Mouse (Mus musculus) adrenal gland, postnatal 10 days (tissue): ENCODE results near the gene Sfxn5. TPM values are rescaled to one million over a fixed set of nuclear protein-coding genes. Genes with fewer than 3 reads are reported as not detected.

ENCODE experiments used
- DNase-seq: peaks from one replicate; pipeline ENCODE4 v3.0.0; 2021; ENCODE audit warnings: mixed read lengths
- total RNA-seq, 2 experiments: library from RNA; stranded (reverse); gene quantifications; 2 replicates each; pipeline ENCODE4 v1.2.3; 2021

The Sfxn5 gene
- total RNA-seq, 2 experiments from 2014 or later, result 21.5 to 23.1 TPM

DNA sequence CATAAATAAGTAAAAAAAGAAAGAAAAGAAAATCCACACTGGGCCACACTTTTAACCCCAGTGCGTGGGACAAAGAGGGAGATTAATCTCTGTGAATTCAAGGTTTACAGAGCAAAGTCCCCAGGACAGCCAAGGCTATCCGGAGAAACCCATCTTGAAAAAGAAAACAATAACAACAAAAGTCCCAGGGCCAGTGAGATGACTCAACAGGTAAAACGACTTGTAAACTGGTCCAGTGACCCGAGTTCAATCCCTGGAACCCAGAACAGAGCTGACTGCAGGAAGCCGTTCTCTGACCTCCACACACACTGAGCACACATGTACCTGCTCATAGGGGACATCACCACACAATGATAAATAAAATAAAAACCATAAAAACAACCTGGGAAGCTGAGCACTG, 31.2 kb upstream of the Sfxn5 start:
- DNase-seq, result no peak

GRCm38 (mm10) chr6:85363906-85364260, 30.7 kb upstream of the Sfxn5 start:
- DNase-seq, result peak; percentile 43

DNA sequence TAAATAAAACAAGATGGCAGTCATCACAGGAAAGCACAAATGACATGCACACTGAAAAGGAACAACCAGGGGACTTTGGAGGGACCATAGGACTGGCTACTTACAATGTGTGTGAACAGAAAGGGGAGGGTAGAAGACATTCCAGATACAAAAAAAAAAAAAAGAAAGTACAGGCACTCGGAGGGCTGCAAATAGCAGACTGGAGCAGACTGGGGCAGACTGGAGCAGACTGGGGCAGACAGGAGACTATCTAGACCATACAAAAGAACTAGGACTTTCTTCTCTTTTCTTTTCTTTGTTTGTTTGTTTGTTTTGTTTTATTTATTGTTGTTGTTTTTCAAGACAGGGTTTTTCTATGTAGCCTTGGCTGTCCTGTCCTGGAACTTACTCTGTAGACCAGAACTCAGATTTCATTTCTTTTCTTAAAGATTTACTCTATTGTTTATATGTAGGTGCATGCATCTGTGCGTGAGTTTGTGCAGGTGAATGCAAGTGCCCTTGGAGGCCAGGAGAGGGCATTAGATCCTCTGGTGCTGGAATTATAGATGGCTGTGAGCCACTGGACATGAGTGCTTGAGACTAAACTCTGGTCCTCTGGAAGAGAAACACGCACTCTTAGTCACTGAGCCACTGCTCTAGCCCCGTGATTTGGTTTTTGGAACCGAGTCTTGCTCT, 30.1 kb upstream of the Sfxn5 start:
- DNase-seq, result no peak

- no peak for DNase-seq
These were observed 29.4 kb upstream of the Sfxn5 start for GRCm38 (mm10) chr6:85362610-85363009.

GRCm38 (mm10) chr6:85360311-85360710, 27.1 kb upstream of the Sfxn5 start:
- DNase-seq, result no peak

DNA sequence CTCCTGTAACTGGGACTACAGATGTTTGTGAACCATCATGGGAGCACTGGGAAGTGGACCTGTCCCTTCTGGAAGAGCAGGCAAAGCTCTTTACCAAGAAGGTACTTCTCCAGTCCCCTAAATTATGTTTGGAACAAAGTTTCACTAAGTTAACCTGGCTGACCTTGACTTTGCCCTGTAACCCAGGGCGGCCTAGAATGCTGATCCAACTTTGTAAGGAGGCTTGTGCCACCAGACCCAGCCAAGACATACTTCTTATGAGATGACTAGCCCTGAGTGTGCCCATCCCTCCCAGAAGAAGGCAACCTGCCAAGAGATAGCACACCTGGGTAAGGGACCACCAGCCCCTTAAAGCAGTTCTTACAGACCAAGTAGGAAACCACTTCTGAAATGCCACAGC, 25.7 kb upstream of the Sfxn5 start:
- no peak for DNase-seq

- DNase-seq, result no peak
These were observed 23.7 kb upstream of the Sfxn5 start for GRCm38 (mm10) chr6:85356682-85357465.

GRCm38 (mm10) chr6:85355753-85356152, 22.5 kb upstream of the Sfxn5 start:
- no peak for DNase-seq

DNA sequence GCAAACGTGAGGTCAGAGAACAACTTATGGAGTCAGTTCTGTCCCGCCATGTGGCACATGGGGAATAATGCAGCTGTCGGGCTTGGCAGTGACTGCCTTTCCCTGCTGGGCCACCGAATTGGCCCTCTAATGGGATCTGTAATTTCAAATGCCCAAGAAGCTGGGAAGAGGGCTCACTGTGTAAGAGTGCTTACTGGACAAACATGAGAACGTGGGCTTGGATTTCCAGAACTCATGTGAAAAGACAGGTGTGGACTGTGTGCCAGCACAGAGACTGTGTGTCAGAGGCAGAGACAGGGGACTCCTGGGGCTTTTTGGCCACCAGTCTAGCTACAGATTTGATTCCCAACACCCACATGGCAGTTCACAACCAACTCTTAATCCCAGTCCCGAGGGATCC, 21.5 kb upstream of the Sfxn5 start:
- DNase-seq, result no peak

- DNase-seq, result no peak
These were observed 20.5 kb upstream of the Sfxn5 start for GRCm38 (mm10) chr6:85353706-85354105.

DNA sequence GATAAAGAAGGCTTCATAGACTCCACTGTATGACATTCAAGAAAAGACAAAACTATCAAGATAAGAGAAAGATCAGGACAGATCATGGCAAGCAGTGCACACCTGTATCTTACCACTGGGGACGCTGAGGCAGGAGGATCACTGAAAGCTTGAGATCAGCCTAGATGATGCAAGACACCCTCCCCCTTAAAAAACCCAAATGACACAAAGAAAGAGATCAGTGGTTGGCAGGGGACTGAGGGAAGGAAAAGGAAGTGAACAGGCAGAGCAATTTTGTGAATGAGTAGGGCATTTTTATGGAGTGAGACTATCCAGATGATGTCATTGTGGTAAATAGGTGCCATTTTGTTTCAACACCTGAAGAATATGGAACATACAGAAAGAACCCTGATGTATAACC, 16.9 kb upstream of the Sfxn5 start:
- no peak for DNase-seq

- DNase-seq, result peak; percentile 73
These were observed 16.0 kb upstream of the Sfxn5 start for GRCm38 (mm10) chr6:85349246-85349645.

DNA sequence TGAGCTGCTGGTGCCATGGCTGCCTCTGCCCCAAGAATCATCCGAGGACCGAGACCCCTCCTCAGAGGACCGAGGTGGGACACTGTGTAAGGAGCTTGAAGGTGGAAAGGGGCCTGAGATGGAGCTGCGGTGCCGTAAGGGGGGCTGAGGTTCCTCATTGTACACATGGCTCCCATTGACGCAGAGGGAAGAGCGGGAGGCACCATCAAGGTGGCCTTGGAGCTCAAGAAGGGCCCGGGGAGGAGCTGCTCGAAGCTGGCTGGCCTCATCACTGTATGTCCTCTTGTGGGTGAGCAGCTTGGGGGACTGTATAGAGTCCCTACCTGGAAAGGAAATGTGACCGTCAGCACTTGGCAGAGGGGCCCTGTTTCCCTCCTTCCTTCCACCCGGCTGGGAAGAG, 14.9 kb upstream of the Sfxn5 start:
- no peak for DNase-seq

DNA sequence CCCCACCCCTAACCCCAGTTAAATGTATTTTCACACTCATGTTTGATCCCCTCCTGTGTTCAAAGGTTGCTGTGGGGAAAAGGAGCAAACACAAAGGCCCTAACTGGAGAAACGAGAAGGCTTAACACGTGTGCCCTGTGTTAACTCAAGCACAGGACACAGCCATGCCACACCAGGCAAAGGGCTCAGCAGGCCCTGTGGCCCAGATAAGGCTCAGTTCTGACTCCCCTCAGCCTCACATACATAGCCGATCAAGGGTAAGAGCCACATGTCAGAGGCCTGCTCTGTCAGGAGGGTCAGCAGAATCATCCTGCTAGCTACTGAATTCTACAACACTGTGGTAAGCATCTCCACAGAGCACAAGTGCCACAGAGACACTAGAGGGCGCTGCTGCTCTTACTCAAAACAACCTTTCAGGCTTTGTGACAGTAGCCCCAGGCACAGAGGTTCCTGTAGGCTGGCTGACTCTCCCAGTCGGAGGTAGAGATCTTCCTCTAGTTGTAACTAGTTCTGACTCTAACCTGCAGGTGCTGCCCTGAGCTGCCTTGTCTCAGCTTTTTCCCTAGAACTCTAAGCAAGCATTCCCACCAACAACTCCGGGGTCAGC, 12.9 kb upstream of the Sfxn5 start:
- DNase-seq, result peak; percentile 88

- DNase-seq, result no peak
These were observed 11.7 kb upstream of the Sfxn5 start for GRCm38 (mm10) chr6:85344929-85345328.

DNA sequence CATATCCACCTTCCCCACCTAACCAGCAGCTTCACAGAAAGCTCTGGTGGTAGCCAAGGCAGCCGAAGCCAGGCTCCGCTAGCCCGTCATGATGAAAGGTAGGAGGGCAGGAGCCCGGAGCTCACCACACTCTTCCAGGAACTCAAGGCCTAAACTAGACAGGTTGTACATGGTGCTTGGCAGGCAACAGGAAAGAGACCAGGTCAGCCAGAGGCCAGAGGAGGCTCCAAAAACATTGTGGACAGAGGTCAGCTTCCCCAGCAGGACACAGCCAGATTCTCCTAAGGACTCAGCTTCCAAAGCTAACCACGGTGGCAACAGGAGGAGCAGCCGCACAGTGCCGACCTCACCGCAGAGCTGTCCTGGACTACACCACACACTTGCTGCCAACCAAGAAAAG, 9.8 kb upstream of the Sfxn5 start:
- peak; percentile 38 for DNase-seq

- no peak for DNase-seq
These were observed 8.7 kb upstream of the Sfxn5 start for GRCm38 (mm10) chr6:85341814-85342501.

DNA sequence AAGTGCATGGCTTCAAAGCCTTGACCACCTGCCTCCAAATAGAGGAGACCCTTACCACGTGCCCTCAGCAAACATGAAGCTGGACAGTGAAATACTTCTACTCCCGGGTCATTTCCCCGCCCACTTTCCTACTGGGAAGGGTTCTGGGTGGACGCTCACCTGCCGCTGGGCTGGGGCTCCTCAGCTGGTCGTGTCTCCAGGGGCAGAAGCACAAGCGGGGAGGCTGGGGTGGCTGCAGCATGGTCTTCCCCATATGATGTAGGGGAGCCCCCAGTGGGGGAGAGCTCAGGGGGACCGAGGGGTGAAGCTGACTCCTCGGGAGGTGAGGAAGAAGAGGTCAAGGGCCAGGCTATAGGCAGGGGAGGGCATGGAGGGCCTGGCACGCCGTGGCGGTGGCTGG, 7.0 kb upstream of the Sfxn5 start:
- no peak for DNase-seq

- peak; percentile 65 for DNase-seq
These were observed 6.2 kb upstream of the Sfxn5 start for GRCm38 (mm10) chr6:85339273-85339901.

GRCm38 (mm10) chr6:85336944-85337343, 3.7 kb upstream of the Sfxn5 start:
- DNase-seq, result no peak

- no peak for DNase-seq
These were observed 2.1 kb upstream of the Sfxn5 start for GRCm38 (mm10) chr6:85335352-85335751.

DNA sequence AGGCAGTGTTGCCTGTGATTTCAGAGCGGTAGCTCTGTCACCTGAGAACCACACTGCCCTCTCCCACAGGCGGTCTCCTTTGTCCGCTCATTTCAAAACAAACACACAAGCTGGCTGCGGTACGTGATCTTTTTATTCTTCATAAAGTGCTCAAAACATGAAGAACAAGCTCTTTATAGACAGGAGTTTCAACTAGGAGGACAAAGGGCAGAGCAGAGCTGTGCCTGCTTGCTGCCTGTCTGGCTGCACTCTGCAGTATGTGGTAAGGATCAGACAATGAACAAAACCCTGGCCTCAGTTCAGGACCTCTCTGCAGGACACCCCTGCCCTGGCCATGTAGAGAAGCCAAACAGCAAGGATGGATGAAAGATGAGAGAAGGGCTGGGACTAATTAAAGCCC, 1.6 kb upstream of the Sfxn5 start:
- no peak for DNase-seq

DNA sequence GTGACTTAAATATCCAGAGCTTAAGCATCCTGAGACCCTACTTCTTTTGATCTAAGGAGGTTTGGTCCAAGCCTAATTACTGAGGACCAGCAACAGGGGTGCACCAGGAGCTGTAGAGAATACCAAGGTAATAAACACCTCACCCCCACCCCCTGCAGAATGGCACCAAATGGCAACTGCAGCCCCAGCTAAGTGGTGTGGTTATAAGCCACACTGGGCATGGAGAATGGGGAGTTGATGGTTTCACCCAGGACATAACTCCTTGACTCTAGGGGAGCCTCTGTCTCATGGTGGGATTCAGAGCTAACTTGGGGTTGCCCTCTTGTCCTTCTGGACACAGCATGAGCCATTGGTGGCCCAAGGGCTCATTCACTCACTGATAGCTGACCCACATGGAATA, 1.0 kb upstream of the Sfxn5 start:
- DNase-seq, result no peak
